Mouse (Mus musculus) liver, embryonic 12.5 days (tissue): ENCODE results near the gene Man2a1. TPM values are rescaled to one million over a fixed set of nuclear protein-coding genes. Genes with fewer than 3 reads are reported as not detected.

Source experiments
- ATAC-seq: fragments of 200-750 bp; cut with Nextera tagmentation; 2 replicates; pipeline ENCODE4 v1.8.0; 2017; ENCODE audit warnings: moderate number of reproducible peaks, mild to moderate bottlenecking, moderate library complexity
- H3K27ac ChIP-seq: fragments of 300-500 bp; sonication (generic); 2 replicates; pipeline ENCODE4 v1.5.1; 2016; ENCODE audit warnings: mild to moderate bottlenecking
- H3K27me3 ChIP-seq: fragments of 300-500 bp; sonication (generic); replicated peaks from 2 replicates; pipeline ENCODE4 v1.6.1; 2016; ENCODE audit warnings: mild to moderate bottlenecking, moderate library complexity
- H3K36me3 ChIP-seq: fragments of 300-500 bp; sonication (generic); 2 replicates; pipeline ENCODE4 v1.6.1; 2016; ENCODE audit warnings: mild to moderate bottlenecking, moderate library complexity
- H3K4me1 ChIP-seq: fragments of 300-500 bp; sonication (generic); 2 replicates; pipeline ENCODE4 v1.6.1; 2016
- H3K4me2 ChIP-seq: fragments of 300-500 bp; sonication (generic); 2 replicates; pipeline ENCODE4 v1.6.1; 2016; ENCODE audit warnings: mild to moderate bottlenecking, moderate library complexity
- H3K4me3 ChIP-seq: fragments of 300-500 bp; sonication (generic); 2 replicates; pipeline ENCODE4 v1.5.1; 2016; ENCODE audit warnings: mild to moderate bottlenecking, moderate library complexity
- H3K9ac ChIP-seq: fragments of 300-500 bp; sonication (generic); 2 replicates; pipeline ENCODE4 v1.6.1; 2016; ENCODE audit warnings: mild to moderate bottlenecking, moderate library complexity
- H3K9me3 ChIP-seq: fragments of 300-500 bp; sonication (generic); replicated peaks from 2 replicates; pipeline ENCODE4 v1.6.1; 2016; ENCODE audit warnings: mild to moderate bottlenecking, moderate library complexity
- WGBS: fragments of 180-500 bp; shearing (Covaris S2); methylation state at CpG from one replicate; pipeline ENCODE4 v1.1.7; 2016; ENCODE audit not compliant: insufficient replicate concordance; 5-methylcytosine and 5-hydroxymethylcytosine counted together
- polyA plus RNA-seq: library from polyadenylated mRNA; unstranded; fragments of >200 nt; fragmentation: Nextera tagmentation; extraction: Ambion mirVana; gene quantifications from 2 replicates; pipeline ENCODE4 v1.2.1, GENCODE M21; 2016

Gene Man2a1
- polyA plus RNA-seq, 1 experiment from 2014 or later = 5.9 TPM

GRCm38 (mm10) chr17:64681927-64682326 is 81.4 kb downstream of the Man2a1 start:
- H3K9ac ChIP-seq = no peak overlapping the region
- H3K9me3 ChIP-seq = peaks cover 4% of the 10 kb centered on the region
- H3K27me3 ChIP-seq = no peaks in the 10 kb centered on the region
- H3K36me3 ChIP-seq = peaks cover 35% of the 10 kb centered on the region
- H3K4me3 ChIP-seq = no peak overlapping the region
- no peak overlapping the region for H3K4me2 ChIP-seq
- H3K4me1 ChIP-seq = no peaks in the 10 kb centered on the region
- no peak overlapping the region for H3K27ac ChIP-seq
- 73% methylated on average over 2 of the region's 2 CpGs for WGBS
- ATAC-seq = no peak

GRCm38 (mm10) chr17:64684088-64684487 is 83.6 kb downstream of the Man2a1 start:
- H3K27ac ChIP-seq = no peak overlapping the region
- 81% methylated on average over 4 of the region's 4 CpGs for WGBS
- no peak overlapping the region for H3K4me2 ChIP-seq
- no peaks in the 10 kb centered on the region for H3K27me3 ChIP-seq
- H3K4me3 ChIP-seq = no peak overlapping the region
- no peak for ATAC-seq
- no peaks in the 10 kb centered on the region for H3K4me1 ChIP-seq
- peaks cover 4% of the 10 kb centered on the region for H3K9me3 ChIP-seq
- no peak overlapping the region for H3K9ac ChIP-seq
- H3K36me3 ChIP-seq = peaks cover 48% of the 10 kb centered on the region

- no peak overlapping the region for H3K27ac ChIP-seq
These were observed 84.8 kb downstream of the Man2a1 start for GRCm38 (mm10) chr17:64685216-64685903.

GRCm38 (mm10) chr17:64689614-64690013 is 89.1 kb downstream of the Man2a1 start:
- 0 out of 2 replicates have a peak, but pooled peaks cover 8% of the 10 kb centered on the region for H3K9me3 ChIP-seq
- H3K4me2 ChIP-seq = no peak overlapping the region
- 77% methylated on average over 3 of the region's 3 CpGs for WGBS
- no peak overlapping the region for H3K27ac ChIP-seq
- H3K36me3 ChIP-seq = peaks cover 49% of the 10 kb centered on the region
- H3K27me3 ChIP-seq = no peaks in the 10 kb centered on the region
- ATAC-seq = no peak
- H3K9ac ChIP-seq = no peak overlapping the region
- no peaks in the 10 kb centered on the region for H3K4me1 ChIP-seq
- no peak overlapping the region for H3K4me3 ChIP-seq

More at GRCm38 (mm10) chr17:64685216-64685903, 84.8 kb downstream of the Man2a1 start:
- Histone ChIP-seq H3K36me3 (peaks cover 60% of the 10 kb centered on the region), H3K27me3 (no peaks in the 10 kb centered on the region), H3K9ac (no peak overlapping the region), H3K4me3 (no peak overlapping the region), H3K9me3 (peaks cover 13% of the 10 kb centered on the region), H3K4me1 (no peaks in the 10 kb centered on the region), H3K4me2 (no peak overlapping the region)
- ATAC-seq = no peak
- 82% methylated on average over 6 of the region's 6 CpGs for WGBS

GRCm38 (mm10) chr17:64697277-64697831 is 96.8 kb downstream of the Man2a1 start:
- H3K27ac ChIP-seq = no peak overlapping the region
- H3K4me3 ChIP-seq = no peak overlapping the region
- 79% methylated on average over 10 of the region's 10 CpGs for WGBS
- H3K9me3 ChIP-seq = no peaks in the 10 kb centered on the region
- no peak overlapping the region for H3K9ac ChIP-seq
- no peak overlapping the region for H3K4me2 ChIP-seq
- no peak for ATAC-seq
- H3K36me3 ChIP-seq = peaks cover 11% of the 10 kb centered on the region
- H3K4me1 ChIP-seq = no peaks in the 10 kb centered on the region
- no peaks in the 10 kb centered on the region for H3K27me3 ChIP-seq

GRCm38 (mm10) chr17:64698516-64698915 is 98.0 kb downstream of the Man2a1 start:
- H3K27ac ChIP-seq = no peak overlapping the region
- H3K4me3 ChIP-seq = no peak overlapping the region
- H3K36me3 ChIP-seq = peaks cover 11% of the 10 kb centered on the region
- no peak overlapping the region for H3K4me2 ChIP-seq
- H3K9me3 ChIP-seq = no peaks in the 10 kb centered on the region
- 84% methylated on average over 8 of the region's 8 CpGs for WGBS
- H3K9ac ChIP-seq = no peak overlapping the region
- no peaks in the 10 kb centered on the region for H3K27me3 ChIP-seq
- no peaks in the 10 kb centered on the region for H3K4me1 ChIP-seq
- ATAC-seq = no peak

GRCm38 (mm10) chr17:64703649-64704230 is 103.2 kb downstream of the Man2a1 start:
- WGBS = 85% methylated on average over 4 of the region's 4 CpGs
- H3K4me3 ChIP-seq = no peak overlapping the region
- ATAC-seq = no peak
- no peak overlapping the region for H3K9ac ChIP-seq
- H3K4me2 ChIP-seq = no peak overlapping the region
- no peaks in the 10 kb centered on the region for H3K27me3 ChIP-seq
- H3K9me3 ChIP-seq = no peaks in the 10 kb centered on the region
- H3K27ac ChIP-seq = no peak overlapping the region
- no peaks in the 10 kb centered on the region for H3K4me1 ChIP-seq
- H3K36me3 ChIP-seq = no peaks in the 10 kb centered on the region

- H3K4me1 ChIP-seq = no peaks in the 10 kb centered on the region
- H3K4me3 ChIP-seq = no peak overlapping the region
- WGBS = 76% methylated on average over 6 of the region's 6 CpGs
- no peak for ATAC-seq
- no peak overlapping the region for H3K9ac ChIP-seq
- no peak overlapping the region for H3K4me2 ChIP-seq
- peaks cover 4% of the 10 kb centered on the region for H3K36me3 ChIP-seq
- no peak overlapping the region for H3K27ac ChIP-seq
- H3K27me3 ChIP-seq = no peaks in the 10 kb centered on the region
- no peaks in the 10 kb centered on the region for H3K9me3 ChIP-seq
These were observed 107.0 kb downstream of the Man2a1 start for GRCm38 (mm10) chr17:64707529-64707928.

GRCm38 (mm10) chr17:64716318-64716717 is 115.8 kb downstream of the Man2a1 start:
- WGBS = 76% methylated on average over 4 of the region's 4 CpGs
- H3K27me3 ChIP-seq = no peaks in the 10 kb centered on the region
- ATAC-seq = no peak
- H3K9ac ChIP-seq = no peak overlapping the region
- no peak overlapping the region for H3K4me3 ChIP-seq
- no peak overlapping the region for H3K4me2 ChIP-seq
- H3K9me3 ChIP-seq = no peaks in the 10 kb centered on the region
- H3K4me1 ChIP-seq = 0 out of 2 replicates have a peak, but pooled peaks cover 6% of the 10 kb centered on the region
- no peak overlapping the region for H3K27ac ChIP-seq
- peaks cover 43% of the 10 kb centered on the region for H3K36me3 ChIP-seq

- 65% methylated on average over 5 of the region's 5 CpGs for WGBS
- Histone ChIP-seq H3K27ac (no peak overlapping the region), H3K9me3 (no peaks in the 10 kb centered on the region), H3K36me3 (peaks cover 32% of the 10 kb centered on the region), H3K9ac (no peak overlapping the region), H3K4me3 (no peak overlapping the region), H3K4me1 (0 out of 2 replicates have a peak, but pooled peaks cover 9% of the 10 kb centered on the region), H3K4me2 (no peak overlapping the region), H3K27me3 (no peaks in the 10 kb centered on the region)
- ATAC-seq = no peak
These were observed 119.2 kb downstream of the Man2a1 start for GRCm38 (mm10) chr17:64719760-64720159.

GRCm38 (mm10) chr17:64721112-64721511 is 120.6 kb downstream of the Man2a1 start:
- H3K4me2 ChIP-seq = no peak overlapping the region
- 0 out of 2 replicates have a peak, but pooled peaks cover 9% of the 10 kb centered on the region for H3K4me1 ChIP-seq
- 28% methylated on average over 5 of the region's 5 CpGs for WGBS
- no peak overlapping the region for H3K9ac ChIP-seq
- no peaks in the 10 kb centered on the region for H3K27me3 ChIP-seq
- H3K36me3 ChIP-seq = peaks cover 28% of the 10 kb centered on the region
- ATAC-seq = 0 out of 2 replicates have a peak, but pooled peaks have one; percentile 42
- H3K27ac ChIP-seq = no peak overlapping the region
- no peak overlapping the region for H3K4me3 ChIP-seq
- no peaks in the 10 kb centered on the region for H3K9me3 ChIP-seq

- Histone ChIP-seq H3K4me3 (no peak overlapping the region), H3K9me3 (no peaks in the 10 kb centered on the region), H3K27me3 (no peaks in the 10 kb centered on the region), H3K9ac (no peak overlapping the region), H3K4me2 (no peak overlapping the region), H3K36me3 (peaks cover 18% of the 10 kb centered on the region), H3K4me1 (0 out of 2 replicates have a peak, but pooled peaks cover 9% of the 10 kb centered on the region), H3K27ac (no peak overlapping the region)
- ATAC-seq = no peak
- 69% methylated on average over 1 of the region's 1 CpGs for WGBS
These were observed 122.6 kb downstream of the Man2a1 start for GRCm38 (mm10) chr17:64723162-64723561.
